Mouse (Mus musculus) cerebellum, adult 2 months (tissue): ENCODE results near the gene Tecpr1. TPM values are rescaled to one million over a fixed set of nuclear protein-coding genes. Genes with fewer than 3 reads are reported as not detected.

Source experiments
- DNase-seq, 2 experiments: peaks; one replicate each; pipeline ENCODE4 v3.0.0; 2021
- H3K27ac ChIP-seq: fragments of 200-500 bp; 2 replicates; pipeline ENCODE4 v1.5.1; 2012; ENCODE audit warnings: low read length, control low read depth, inconsistent platforms; ENCODE audit not compliant: insufficient read depth
- H3K27me3 ChIP-seq: fragments of 200-500 bp; 2 replicates; pipeline ENCODE4 v1.6.1; 2012; ENCODE audit warnings: inconsistent platforms, mild to moderate bottlenecking, low read length, moderate library complexity; ENCODE audit not compliant: control insufficient read depth, insufficient read depth
- H3K4me1 ChIP-seq: fragments of 200-500 bp; 2 replicates; pipeline ENCODE4 v1.6.1; 2011; ENCODE audit warnings: low read length; ENCODE audit not compliant: control insufficient read depth, insufficient read depth
- H3K4me3 ChIP-seq: fragments of 200-500 bp; replicated peaks from 2 replicates; pipeline ENCODE3; 2011; ENCODE audit warnings: mild to moderate bottlenecking, low read depth, low read length, control low read depth; ENCODE audit not compliant: insufficient read depth
- CTCF ChIP-seq: fragments of 200-500 bp; IDR thresholded peaks from 2 replicates; pipeline ENCODE4 v1.5.1; 2011; ENCODE audit warnings: low read depth, mild to moderate bottlenecking, control low read depth, low read length, moderate library complexity, borderline replicate concordance; ENCODE audit not compliant: insufficient read depth
- POLR2A ChIP-seq: fragments of 200-500 bp; IDR thresholded peaks from 2 replicates; pipeline ENCODE4 v1.6.1; 2011; ENCODE audit warnings: low read length, control low read depth, borderline replicate concordance; ENCODE audit not compliant: insufficient read depth
- WGBS: fragments of 180-500 bp; shearing (Covaris S2); methylation state at CpG from one replicate; pipeline ENCODE4 v1.1.7; 2018; 5-methylcytosine and 5-hydroxymethylcytosine counted together
- polyA plus RNA-seq: library from polyadenylated mRNA; depleted of rRNA; stranded (reverse); fragments of >200 nt; gene quantifications from 2 replicates; pipeline ENCODE4 v1.2.3, GENCODE M21; 2012

The Tecpr1 gene
- polyA plus RNA-seq, 1 experiment, result 164 TPM

DNA sequence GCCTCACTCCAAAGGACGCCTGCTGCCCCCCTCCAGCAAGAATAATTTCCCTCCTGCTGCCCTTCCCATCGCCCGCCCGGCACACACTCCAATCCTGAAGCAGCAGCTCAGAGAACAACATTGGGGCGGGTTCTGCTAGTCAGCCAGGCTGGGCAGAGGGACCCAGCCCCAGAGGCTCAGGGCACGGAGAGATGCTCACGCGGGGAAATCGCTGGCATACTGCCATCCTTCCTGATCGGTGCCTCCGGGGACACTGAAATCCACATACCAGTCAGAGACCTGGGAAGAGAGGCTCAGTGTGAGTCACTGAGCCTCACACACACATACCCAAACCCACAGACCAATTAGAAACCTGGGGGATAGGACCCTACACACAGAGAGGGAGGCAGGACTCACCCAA, 22.8 kb downstream of the Tecpr1 start:
- no peaks in the 10 kb centered on the region for H3K27me3 ChIP-seq
- TF ChIP-seq CTCF (no peak), POLR2A (no peak)
- peaks cover 39% of the 10 kb centered on the region for H3K4me1 ChIP-seq
- DNase-seq, result peak in 1 of 2 experiments; percentile 40
- WGBS, result 14% methylated on average over 11 of the region's 11 CpGs
- H3K27ac ChIP-seq, result no peak overlapping the region
- no peak overlapping the region for H3K4me3 ChIP-seq

DNA sequence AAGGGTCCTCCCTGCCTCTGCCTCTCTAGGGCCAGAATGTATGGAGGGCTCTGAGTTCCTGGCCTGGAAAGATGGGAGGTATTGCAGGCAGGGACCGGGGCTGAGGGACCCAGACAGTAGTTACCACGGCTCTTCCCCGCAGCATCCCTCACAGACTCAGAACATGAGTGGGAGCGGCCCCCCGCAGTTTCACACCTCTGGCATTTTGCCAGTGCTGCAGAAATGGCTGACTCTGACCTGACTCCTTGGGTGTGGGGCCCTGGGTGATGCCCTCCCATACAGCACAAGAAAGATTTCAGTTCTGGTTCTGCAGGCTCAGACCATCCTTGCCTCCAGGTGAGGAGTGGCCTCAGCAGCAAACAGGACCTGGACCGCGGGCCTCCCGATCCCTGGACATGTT, 27.8 kb downstream of the Tecpr1 start:
- Histone ChIP-seq H3K27me3 (no peaks in the 10 kb centered on the region), H3K27ac (no peak overlapping the region), H3K4me3 (no peak overlapping the region), H3K4me1 (peaks cover 10% of the 10 kb centered on the region)
- TF ChIP-seq POLR2A (no peak), CTCF (no peak)
- 68% methylated on average over 8 of the region's 8 CpGs for WGBS
- no peak for DNase-seq

GRCm38 (mm10) chr5:144194416-144194815, 29.0 kb downstream of the Tecpr1 start:
- H3K4me3 ChIP-seq, result no peak overlapping the region
- WGBS, result 81% methylated on average over 7 of the region's 7 CpGs
- no peak for DNase-seq
- no peak for TF ChIP-seq POLR2A
- no peak for TF ChIP-seq CTCF
- peaks cover 8% of the 10 kb centered on the region for H3K4me1 ChIP-seq
- no peak overlapping the region for H3K27ac ChIP-seq
- no peaks in the 10 kb centered on the region for H3K27me3 ChIP-seq

DNA sequence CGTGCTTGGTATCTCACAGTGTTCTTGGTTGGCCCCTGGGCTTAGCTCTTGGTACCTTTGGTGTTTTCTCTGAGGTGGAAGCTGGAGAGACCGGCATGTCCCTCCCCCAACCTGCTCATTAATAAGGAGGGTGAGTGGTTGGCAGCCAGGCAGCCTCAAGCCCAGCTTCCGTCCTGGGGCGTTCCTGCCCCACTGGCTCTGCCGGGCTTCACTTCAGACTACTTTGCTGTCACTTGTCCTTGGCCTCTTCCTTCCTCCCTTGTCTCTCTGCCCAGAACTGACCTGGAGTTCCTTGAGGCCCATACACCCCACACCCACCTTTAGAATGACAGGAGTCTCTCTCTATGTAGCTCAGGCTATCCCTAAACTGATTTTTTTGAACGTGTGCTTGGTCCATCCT, 30.7 kb downstream of the Tecpr1 start:
- no peak overlapping the region for H3K27ac ChIP-seq
- 68% methylated on average over 6 of the region's 6 CpGs for WGBS
- no peak for DNase-seq
- H3K27me3 ChIP-seq, result no peaks in the 10 kb centered on the region
- H3K4me1 ChIP-seq, result peaks cover 8% of the 10 kb centered on the region
- no peak for TF ChIP-seq POLR2A
- TF ChIP-seq CTCF, result no peak
- no peak overlapping the region for H3K4me3 ChIP-seq

GRCm38 (mm10) chr5:144191026-144191425, 32.4 kb downstream of the Tecpr1 start:
- H3K4me1 ChIP-seq, result peaks cover 8% of the 10 kb centered on the region
- DNase-seq, result no peak
- no peak overlapping the region for H3K27ac ChIP-seq
- no peaks in the 10 kb centered on the region for H3K27me3 ChIP-seq
- no peak for TF ChIP-seq POLR2A
- TF ChIP-seq CTCF, result no peak
- WGBS, result 67% methylated on average over 23 of the region's 23 CpGs
- no peak overlapping the region for H3K4me3 ChIP-seq

DNA sequence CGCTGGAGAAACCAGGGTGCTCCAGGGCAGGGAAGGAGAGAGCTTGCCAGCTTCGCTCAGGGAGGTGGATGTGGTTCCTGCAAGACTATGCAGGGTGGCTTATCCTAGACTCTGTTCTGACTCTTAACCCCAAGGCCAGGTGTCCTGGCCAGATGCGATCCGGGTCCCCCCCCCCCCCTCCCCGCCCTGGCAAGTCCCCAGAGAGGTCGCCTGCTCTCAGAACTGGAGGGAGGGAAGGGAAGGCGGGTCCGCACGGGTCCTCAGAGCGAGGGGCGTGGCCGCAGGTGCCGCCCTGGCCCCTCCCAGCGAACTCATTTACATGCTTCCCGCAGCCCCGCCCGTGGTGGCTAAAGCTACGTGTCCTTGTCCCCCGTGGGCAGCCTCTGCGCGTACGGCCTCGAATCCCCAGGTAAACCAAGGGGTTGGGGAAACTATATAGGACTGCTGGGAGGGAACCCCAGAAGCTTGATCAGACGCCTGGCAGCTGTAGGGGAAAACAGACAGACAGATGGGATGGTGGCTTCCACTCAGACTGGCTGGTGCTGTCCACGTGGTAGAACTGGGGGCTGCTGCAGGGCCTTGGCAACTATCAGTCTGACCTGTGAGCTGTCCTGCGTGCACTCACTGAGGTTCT, 33.3 kb downstream of the Tecpr1 start, which contains the start of gene Bhlha15:
Bhlha15 (plus strand) TSS at position 337 of the 634 bp plus-strand sequence.
- peaks cover 8% of the 10 kb centered on the region; the same call in 1 of the 2 replicates for H3K4me1 ChIP-seq
- no peak for TF ChIP-seq POLR2A
- TF ChIP-seq CTCF, result no peak
- WGBS, result 9% methylated on average over 26 of the region's 26 CpGs
- H3K27me3 ChIP-seq, result no peaks in the 10 kb centered on the region
- no peak within 1 kb of the TSS for H3K27ac ChIP-seq
- no peak for DNase-seq
- no peak within 1 kb of the TSS for H3K4me3 ChIP-seq

- H3K4me3 ChIP-seq, result no peak overlapping the region
- DNase-seq, result no peak
- no peak for TF ChIP-seq CTCF
- TF ChIP-seq POLR2A, result no peak
- no peaks in the 10 kb centered on the region for H3K27me3 ChIP-seq
- no peak overlapping the region for H3K27ac ChIP-seq
- peaks cover 11% of the 10 kb centered on the region for H3K4me1 ChIP-seq
- WGBS, result 63% methylated on average over 7 of the region's 7 CpGs
These were observed 34.1 kb downstream of the Tecpr1 start for GRCm38 (mm10) chr5:144189327-144189726.

DNA sequence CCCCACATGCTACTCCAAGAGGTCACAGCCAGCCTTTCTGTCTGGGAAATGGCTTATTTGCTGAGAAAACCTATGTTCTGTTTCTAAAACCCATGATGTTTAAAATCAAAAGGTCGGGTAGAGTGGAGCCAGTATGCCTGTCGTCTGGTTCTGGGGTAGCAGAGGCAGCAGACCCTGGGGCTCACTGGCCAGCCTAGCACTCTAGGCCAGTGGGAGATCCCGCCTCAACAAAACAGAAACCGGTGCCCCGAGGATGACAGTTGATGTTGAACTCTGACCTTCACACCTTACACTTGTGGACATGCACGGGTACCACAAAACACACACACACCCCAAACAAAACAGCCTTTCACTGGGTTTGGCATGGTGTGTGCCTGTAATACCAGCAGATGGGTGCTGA, 35.0 kb downstream of the Tecpr1 start:
- no peak for TF ChIP-seq CTCF
- TF ChIP-seq POLR2A, result no peak
- Histone ChIP-seq H3K4me1 (peaks cover 18% of the 10 kb centered on the region), H3K27ac (no peak overlapping the region), H3K27me3 (no peaks in the 10 kb centered on the region), H3K4me3 (no peak overlapping the region)
- WGBS, result 76% methylated on average over 6 of the region's 6 CpGs
- no peak for DNase-seq
